Mouse (Mus musculus) spleen, adult 2 months (tissue): ENCODE results near the gene Zfp109.

Experiments used
- CTCF ChIP-seq: fragments of 200-500 bp; IDR thresholded peaks from 2 replicates; pipeline ENCODE4 v1.5.1; 2011; ENCODE audit warnings: mild to moderate bottlenecking, inconsistent platforms; ENCODE audit not compliant: insufficient read depth, insufficient read length, insufficient replicate concordance; ENCODE audit errors: extremely low read depth
- POLR2A ChIP-seq: fragments of 200-500 bp; IDR thresholded peaks from 2 replicates; pipeline ENCODE4 v1.6.1; 2011; ENCODE audit warnings: low read depth, low read length, inconsistent platforms

DNA sequence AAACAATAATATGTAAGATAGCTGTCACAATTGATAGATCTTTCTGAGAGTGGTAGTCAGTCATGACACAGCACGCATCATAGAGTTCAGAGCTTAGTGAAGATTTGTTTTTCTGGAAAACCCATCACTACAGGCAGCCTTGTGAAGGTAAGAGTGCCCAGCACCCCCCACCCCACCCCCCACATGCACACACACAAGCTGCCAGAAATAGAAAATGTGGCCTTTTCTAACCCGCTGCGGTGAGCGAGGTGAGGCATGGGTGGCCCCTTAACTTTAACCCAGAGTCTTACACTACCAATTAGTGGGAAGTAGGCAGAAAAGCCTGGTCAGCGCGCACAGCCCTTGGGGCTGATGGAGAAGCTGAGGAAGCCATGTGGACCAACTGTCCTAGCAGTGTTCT lies 33.8 kb upstream of the Zfp109 start:
- TF ChIP-seq CTCF (no peak), POLR2A (no peak)
